Mouse (Mus musculus): ENCODE measurements at regions not wholly inside any gene's neighbourhood (a gene's known extent, or its start where the extent isn't known, plus 50 kb on each side); places are given as distances from the start of the nearest gene placed in this dataset.

DNA sequence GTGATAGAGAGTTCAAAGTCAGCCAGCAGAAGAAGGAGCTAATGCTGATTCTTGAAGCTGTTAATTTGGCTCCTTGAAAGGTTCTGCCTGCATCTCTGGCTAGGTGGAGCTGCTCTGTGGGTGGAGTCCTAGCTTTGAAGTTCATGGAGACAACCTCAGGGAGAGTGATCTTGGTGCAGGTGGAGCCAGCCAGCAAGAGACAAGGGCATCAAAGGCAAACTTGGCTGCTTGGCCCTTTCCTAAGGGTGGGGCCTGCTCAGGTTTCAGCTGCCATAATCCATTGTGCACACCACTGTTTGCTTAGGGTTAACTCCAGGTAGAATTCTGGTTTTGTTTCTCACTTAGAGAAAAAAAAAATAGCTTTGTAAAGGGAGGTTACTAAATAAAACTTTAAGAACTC is 170.7 kb upstream of the Rnf32 start:
- H3K4me3 ChIP-seq, result no peak overlapping the region
- no peak overlapping the region for H3K27ac ChIP-seq
- TF ChIP-seq CTCF (conservative IDR thresholded peaks at IDR 0.05), result no peak
- DNase-seq (ENCODE audit: low spot score in 2 of 2), result no peak

DNA sequence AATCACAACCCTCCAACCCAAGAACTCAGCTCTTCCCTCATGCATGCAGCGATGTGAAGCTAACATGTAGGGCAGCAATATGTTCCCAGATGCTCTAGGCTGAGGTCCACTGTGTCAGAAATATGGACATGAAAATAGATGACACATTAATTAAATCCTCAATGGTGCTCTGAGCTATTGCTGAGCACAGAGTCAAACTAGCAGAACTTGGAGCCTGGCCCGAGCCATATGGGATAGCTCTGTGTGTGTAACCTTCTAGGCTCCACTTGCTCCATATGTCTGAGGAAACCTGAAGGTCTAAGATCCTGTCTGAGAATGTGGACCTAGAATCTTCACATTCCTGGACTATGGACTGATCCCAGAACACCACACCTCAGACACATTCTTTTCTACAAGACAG is 203.0 kb upstream of the Rnf32 start:
- DNase-seq (ENCODE audit: low spot score in 2 of 2), result no peak
- TF ChIP-seq CTCF (conservative IDR thresholded peaks at IDR 0.05), result no peak
- no peak overlapping the region for H3K27ac ChIP-seq
- H3K4me3 ChIP-seq, result no peak overlapping the region

DNA sequence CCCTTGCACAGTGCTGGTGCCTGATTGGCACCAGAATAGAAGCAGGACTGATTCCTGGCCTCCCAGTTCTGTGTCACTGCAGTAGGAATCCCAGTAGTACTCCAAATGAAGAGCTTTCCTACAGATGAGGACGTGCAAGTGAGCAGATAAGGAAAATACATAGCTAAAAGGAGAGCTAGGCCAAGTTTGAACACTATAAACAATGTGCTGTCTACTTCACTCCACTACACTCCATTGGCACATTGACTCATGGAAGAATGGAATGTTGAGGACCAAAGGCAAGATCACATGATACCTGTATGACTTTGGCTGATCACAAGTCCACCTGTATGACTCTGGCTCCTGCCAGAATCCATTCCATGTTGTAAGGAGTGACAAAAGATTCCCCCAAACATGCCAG is 215.9 kb upstream of the Rnf32 start:
- no peak for DNase-seq (ENCODE audit: low spot score in 2 of 2)
- H3K4me3 ChIP-seq, result no peak overlapping the region
- no peak overlapping the region for H3K27ac ChIP-seq
- TF ChIP-seq CTCF (conservative IDR thresholded peaks at IDR 0.05), result no peak

DNA sequence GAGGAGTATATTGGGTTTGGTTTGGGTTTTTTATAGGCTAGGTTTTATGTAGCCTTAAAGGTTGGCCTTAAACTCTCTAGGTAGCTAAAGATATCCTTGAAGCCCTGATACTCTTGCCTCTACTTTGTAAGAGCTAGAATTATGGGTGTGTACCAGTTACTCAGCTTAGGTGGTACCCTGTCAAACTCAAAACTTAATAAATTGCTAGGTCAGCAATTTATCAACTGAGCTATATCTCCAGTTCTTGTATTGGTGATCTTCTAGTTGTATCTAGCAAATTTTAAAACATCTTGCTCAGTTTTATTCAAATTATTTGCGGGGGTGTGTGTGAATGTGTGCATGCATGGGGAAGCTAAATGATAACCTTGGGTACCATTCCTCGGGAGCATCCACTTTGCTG is 225.4 kb upstream of the Rnf32 start:
- TF ChIP-seq CTCF (conservative IDR thresholded peaks at IDR 0.05), result no peak
- no peak for DNase-seq (ENCODE audit: low spot score in 2 of 2)
- Histone ChIP-seq H3K27ac (no peak overlapping the region), H3K4me3 (no peak overlapping the region)

DNA sequence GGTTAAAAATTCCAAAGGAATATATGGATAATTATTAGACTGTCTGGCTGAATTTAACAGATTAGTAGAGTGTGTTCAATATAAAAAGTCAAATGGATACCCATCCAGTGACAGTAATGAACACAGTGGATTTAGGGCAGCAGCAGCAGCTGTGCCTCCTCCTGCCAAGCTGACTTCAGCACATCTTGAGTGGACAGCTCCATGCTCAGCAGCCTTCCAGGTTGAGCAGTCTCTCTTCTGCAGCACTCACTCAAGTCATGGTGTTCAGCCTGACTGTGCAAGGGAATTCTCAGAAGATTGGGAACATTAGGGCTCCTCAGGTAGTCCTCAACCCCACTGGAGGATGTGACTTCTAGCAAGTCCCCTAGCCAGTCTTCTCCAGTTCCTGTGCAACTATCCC is 240.8 kb upstream of the Rnf32 start:
- no peak for TF ChIP-seq CTCF (conservative IDR thresholded peaks at IDR 0.05)
- no peak overlapping the region for H3K4me3 ChIP-seq
- no peak for DNase-seq (ENCODE audit: low spot score in 2 of 2)
- H3K27ac ChIP-seq, result no peak overlapping the region

DNA sequence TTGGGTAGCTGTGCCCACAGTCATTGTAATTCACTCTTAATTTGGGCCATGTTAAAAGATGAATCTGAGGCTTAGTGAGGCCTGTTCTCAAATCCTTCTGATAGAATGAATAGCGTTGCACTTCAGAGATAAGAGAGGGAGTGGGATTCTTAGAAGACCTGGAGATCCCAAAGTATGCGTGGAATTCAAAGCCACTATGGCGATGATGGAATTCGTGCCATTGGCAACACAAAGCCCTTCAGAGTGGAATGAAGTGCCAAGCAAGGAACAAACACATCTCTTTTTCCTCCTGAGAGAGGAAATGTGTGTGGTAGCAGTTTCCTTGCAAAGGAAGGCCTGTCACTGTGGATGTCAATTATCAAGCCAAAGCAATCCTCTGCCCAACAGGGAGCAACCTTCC is 248.3 kb upstream of the Rnf32 start:
- no peak overlapping the region for H3K27ac ChIP-seq
- DNase-seq (ENCODE audit: low spot score in 2 of 2), result no peak
- no peak for TF ChIP-seq CTCF (conservative IDR thresholded peaks at IDR 0.05)
- no peak overlapping the region for H3K4me3 ChIP-seq

DNA sequence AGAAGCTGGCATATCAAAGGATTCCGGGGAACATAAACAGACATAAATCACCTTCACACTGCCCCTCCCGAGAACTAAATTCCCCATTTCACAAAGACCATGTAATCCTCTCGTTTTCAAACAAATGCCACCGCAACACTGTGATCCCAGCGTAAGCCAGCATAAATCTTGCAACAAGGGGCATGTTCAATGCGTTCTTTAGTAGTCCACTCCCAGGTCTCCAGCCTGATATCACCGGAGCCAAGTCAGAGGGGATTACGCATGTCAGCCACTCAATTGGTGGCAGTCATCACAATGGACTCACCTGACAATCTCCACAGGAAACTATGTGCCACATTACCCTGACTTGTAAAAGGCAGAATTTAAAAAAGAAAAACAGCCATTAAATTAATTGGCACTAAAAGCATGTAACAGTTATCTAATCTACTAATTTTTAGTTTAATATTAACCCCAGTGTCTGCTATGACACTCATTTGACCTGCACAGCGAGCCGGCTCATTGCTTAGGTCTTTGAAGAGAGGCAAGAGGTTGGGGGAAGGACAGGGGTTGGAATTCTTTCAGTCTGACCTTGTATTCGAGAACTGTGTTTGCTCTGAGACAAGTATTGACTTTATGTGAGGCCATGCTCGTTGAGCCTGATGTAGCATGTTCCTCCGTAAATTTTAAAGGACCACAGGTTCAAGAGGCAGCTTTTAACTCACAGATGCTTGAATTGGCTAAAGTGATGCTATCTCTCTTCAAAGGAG is 252.0 kb upstream of the Rnf32 start:
- Histone ChIP-seq H3K27ac (no peak overlapping the region), H3K4me3 (no peak overlapping the region)
- no peak for TF ChIP-seq CTCF (conservative IDR thresholded peaks at IDR 0.05)
- no peak for DNase-seq (ENCODE audit: low spot score in 2 of 2)

DNA sequence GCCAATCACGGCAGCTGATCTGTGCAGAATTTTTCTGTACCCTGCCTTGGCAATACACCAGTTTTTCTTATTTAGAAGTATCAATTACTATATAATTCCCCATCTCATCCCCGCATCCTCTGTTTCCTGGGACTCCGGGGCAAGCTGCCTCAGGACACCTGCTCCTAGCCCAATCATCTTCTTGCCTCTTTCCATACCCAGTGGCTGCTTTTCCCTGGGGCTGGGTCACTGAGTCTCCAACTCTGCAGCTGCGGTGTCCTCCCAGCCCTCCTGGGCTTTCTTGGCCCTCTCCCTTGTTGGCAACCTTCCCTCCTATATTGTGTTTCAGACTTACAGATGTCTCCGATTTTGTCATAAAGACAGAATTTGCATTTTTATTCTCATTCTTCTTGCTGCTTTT is 254.8 kb upstream of the Rnf32 start:
- TF ChIP-seq CTCF (conservative IDR thresholded peaks at IDR 0.05), result no peak

DNA sequence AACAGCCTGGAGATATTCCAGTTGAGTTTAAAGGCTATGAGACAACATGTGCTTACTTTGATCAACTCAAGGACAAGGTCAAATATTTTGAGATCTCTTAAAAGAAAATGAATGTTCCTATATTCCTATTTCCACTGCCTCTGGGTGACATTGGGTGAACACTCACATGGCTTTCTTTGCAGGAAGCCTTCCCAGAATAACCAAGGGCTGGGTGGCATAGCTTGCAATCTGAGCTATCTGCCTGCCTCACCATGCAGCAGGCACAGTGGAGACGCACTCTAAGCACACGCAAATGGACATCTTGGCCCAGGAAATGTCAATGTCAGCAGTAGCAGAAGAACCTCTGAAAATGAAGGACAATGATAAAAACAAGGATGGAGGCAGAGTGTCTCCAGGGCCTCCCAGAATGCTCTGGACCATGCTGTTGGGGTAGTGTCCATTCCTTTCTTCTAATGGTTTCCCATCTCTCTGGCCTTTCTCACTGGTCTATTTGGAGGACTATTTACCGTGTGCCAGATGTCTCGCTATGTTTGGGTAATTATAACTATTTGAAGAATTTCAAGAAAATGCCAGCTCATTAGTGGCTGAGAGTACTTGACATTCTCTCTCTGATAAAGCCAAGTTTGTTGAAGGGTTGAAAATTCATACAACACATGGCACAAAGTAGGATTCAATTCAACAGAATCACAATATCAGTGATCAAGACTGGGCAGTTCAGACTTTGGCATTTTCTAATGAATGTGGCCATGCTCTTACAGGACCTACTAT is 276.3 kb upstream of the Rnf32 start:
- H3K4me3 ChIP-seq, result no peak overlapping the region
- TF ChIP-seq CTCF (conservative IDR thresholded peaks at IDR 0.05), result no peak
- H3K27ac ChIP-seq, result no peak overlapping the region
- no peak for DNase-seq (ENCODE audit: low spot score in 2 of 2)

More for the DNA sequence above, 254.8 kb upstream of the Rnf32 start:
- Histone ChIP-seq H3K27ac (no peak overlapping the region), H3K4me3 (no peak overlapping the region)
- no peak for DNase-seq (ENCODE audit: low spot score in 2 of 2)

DNA sequence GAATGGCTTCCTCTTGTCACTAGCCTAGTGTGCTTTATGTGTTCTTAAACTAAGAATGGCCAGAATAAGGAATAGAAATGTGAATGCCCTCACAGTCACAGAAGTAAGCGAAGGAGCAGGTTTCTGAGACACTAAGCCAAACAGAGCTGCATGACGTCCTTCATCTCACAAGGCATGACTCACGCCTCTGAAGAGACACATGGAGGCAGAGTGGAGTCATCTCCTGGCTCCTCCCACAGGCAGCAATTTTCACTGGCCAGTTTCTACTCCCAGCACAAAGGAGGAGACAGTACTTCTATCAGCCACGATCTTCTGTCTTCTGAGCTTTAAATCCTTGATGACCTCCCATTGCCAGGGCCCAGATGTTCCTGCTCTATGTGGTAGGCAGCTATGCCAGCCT is 291.3 kb upstream of the Rnf32 start:
- H3K27ac ChIP-seq, result no peak overlapping the region
- no peak for DNase-seq (ENCODE audit: low spot score in 2 of 2)
- no peak for TF ChIP-seq CTCF (conservative IDR thresholded peaks at IDR 0.05)
- no peak overlapping the region for H3K4me3 ChIP-seq

DNA sequence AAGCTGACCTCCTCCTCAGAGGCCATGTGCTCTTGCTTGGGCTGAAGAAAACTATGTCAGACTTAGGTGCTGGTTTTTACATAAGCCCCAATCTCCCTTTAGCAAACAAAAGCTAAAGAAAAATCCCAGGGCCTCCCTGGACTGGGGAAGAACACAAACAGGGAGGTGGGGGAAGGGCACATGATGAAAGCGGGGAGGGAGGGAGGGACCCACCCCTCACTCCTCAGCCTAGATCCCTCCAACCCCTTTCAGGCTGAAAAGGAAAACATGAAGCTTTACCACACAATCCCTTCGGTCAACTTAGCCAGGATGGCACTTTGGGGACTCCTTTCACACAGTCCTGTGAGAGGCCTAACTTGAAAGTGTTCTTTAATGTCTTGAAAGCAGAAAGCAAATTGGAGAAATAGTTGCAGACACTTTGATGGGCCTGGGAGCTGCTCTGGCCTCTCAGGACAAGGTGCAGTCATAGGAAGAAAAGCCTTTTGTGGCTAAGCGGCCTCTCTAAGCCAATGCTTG is 291.9 kb upstream of the Rnf32 start:
- Histone ChIP-seq H3K27ac (no peak overlapping the region), H3K4me3 (no peak overlapping the region)
- no peak for TF ChIP-seq CTCF (conservative IDR thresholded peaks at IDR 0.05)
- DNase-seq (ENCODE audit: low spot score in 2 of 2), result no peak

DNA sequence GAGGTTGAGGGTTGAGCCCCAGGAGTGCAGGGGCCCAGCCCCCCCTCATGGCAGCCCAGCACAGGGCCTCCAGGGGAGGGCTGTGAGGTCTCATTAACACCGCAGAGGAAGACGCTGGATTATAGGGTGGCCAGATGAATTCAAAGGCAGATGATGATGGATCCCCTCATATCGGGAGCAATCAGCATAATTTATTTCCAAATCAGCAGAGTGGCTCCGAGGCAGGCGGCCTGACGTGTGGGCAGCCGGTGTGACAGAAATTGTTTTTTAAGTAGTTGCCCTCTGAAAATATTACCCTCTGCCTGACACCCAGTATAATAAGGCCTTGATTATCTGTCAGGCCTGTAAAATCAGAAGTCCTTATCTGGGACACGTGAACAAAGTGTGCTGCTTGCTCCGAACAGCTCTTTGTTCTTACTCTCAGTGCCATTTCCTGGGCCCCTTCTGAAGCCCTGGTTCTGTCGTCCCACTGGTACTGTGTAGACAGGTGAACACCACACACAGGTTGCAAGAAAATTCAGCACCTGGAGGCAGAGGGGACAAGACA is 303.0 kb upstream of the Rnf32 start:
- no peak overlapping the region for H3K27ac ChIP-seq
- H3K4me3 ChIP-seq, result no peak overlapping the region
- TF ChIP-seq CTCF (conservative IDR thresholded peaks at IDR 0.05), result no peak
- no peak for DNase-seq (ENCODE audit: low spot score in 2 of 2)

DNA sequence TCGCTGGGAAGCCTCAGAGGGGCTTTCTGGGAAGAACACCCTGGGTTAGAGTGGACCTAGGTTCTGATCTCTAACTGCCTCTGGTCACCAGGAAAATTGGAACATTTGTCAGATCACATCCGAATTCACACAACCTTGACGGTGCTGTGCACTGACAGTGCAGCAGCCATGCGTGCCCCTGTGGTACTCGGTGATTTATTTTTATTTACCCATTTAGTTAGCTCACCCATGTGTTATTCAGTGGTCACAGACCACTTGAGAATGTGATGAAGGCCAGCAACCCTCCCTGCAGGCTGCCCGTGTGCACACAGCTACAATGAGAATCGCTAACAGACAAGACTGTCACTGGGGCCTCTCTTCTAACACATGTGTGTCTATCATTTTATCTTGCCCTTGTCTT is 303.8 kb upstream of the Rnf32 start:
- TF ChIP-seq CTCF (conservative IDR thresholded peaks at IDR 0.05), result no peak
- no peak overlapping the region for H3K27ac ChIP-seq
- H3K4me3 ChIP-seq, result no peak overlapping the region
- no peak for DNase-seq (ENCODE audit: low spot score in 2 of 2)

Measured in layer of hippocampus, adult 2 months (tissue).